Mouse (Mus musculus): Measurements from ENCODE around the gene Ctf1. TPM values are rescaled to one million over a fixed set of nuclear protein-coding genes. Genes with fewer than 3 reads are reported as not detected.
"Not testable (repeated sequence)": the region's sequence is repeated elsewhere in the genome, so short reads cannot be mapped to it uniquely, and the experiment has no call there.

Ctf1 gene
- polyA plus RNA-seq, 1 experiment from 2014 or later, result 1.8 TPM

DNA sequence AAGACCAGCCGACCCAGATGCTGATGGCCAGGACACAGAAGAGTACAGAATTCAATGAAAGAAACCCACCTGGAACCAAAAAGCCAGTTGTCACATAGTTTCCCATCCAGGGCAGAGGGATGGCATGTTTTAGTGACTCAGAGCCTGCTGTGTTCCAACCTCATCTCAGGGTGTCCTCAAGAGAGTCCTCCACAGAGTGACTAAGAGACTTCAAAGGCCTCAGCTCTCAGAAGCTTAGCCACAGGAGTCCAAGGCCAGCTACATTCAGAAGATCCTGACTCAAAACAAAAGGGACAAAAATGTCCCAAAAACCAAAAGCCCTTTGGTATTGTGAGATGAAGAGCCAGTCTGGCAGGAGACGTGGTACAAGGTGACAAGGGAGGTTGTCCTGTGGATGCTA lies 33.7 kb upstream of the Ctf1 start:
- ATAC-seq (ENCODE audit: low read depth) (no peak), DNase-seq (no peak)
- Histone ChIP-seq H3K4me2 (no peak overlapping the region), H3K4me1 (replicated peaks) (peaks cover 16% of the 10 kb centered on the region), H3K9me3 (replicated peaks) (no peaks in the 10 kb centered on the region), H3K36me3 (no peaks in the 10 kb centered on the region), H3K9ac (no peak overlapping the region), H3K27ac (no peak overlapping the region), H3K4me3 (replicated peaks) (no peak overlapping the region), H3K27me3 (no peaks in the 10 kb centered on the region)
- WGBS (ENCODE audit: insufficient replicate concordance), result 67% methylated on average over 2 of the region's 2 CpGs

GRCm38 (mm10) chr7:127680541-127680940 lies 32.0 kb upstream of the Ctf1 start:
- Histone ChIP-seq H3K27ac (no peak overlapping the region), H3K4me1 (replicated peaks) (peaks cover 29% of the 10 kb centered on the region), H3K4me3 (replicated peaks) (no peak overlapping the region), H3K4me2 (no peak overlapping the region), H3K9ac (no peak overlapping the region), H3K36me3 (no peaks in the 10 kb centered on the region), H3K27me3 (no peaks in the 10 kb centered on the region), H3K9me3 (replicated peaks) (no peaks in the 10 kb centered on the region)
- DNase-seq (no peak), ATAC-seq (ENCODE audit: low read depth) (no peak)
- 80% methylated on average over 13 of the region's 13 CpGs for WGBS (ENCODE audit: insufficient replicate concordance)

- Histone ChIP-seq H3K36me3 (no peaks in the 10 kb centered on the region), H3K4me1 (replicated peaks) (peaks cover 44% of the 10 kb centered on the region), H3K9me3 (replicated peaks) (no peaks in the 10 kb centered on the region), H3K27me3 (no peaks in the 10 kb centered on the region), H3K9ac (no peak overlapping the region), H3K27ac (peak overlapping the region; percentile 29; the same call in 1 of the 2 replicates), H3K4me2 (no peak overlapping the region), H3K4me3 (replicated peaks) (no peak overlapping the region)
- no peak for DNase-seq
- ATAC-seq (ENCODE audit: low read depth), result no peak
- 59% methylated on average over 8 of the region's 8 CpGs for whole genome bisulfite sequencing (ENCODE audit: insufficient replicate concordance)
Observed at GRCm38 (mm10) chr7:127681888-127682553, 30.5 kb upstream of the Ctf1 start.

DNA sequence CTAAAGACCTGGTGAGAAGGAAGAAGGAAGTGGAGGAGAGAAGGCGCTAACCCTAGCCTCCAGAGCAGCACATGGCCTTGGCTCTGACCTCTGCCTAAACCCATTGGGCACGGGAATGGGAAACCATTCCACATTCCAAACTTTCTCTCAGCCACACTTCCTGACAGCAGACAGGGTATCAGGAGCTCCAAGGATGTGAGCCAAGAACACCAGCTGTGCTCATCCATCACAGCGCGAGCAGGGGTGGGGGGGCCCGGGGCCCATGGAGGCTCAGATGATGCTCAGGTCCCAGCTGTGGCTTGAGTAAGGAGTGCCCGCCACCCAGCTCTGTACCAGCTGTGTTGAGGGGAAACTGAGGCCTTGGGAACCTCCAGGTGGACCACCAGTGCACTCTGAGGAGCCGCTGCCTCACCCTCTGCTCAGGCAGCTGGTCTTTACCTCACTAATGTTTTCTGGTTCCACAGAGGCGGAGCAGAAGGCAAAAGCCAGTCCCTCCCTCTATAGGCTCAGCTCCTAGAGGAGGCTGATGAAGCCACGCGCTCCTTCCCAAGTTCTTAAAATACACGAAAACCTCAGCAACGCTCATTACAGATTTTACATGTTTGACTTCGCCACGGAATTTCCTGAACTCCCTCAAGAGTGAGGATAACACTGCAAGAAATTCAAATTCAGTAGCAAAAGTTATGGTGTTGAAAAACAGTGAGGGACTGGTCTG lies 27.1 kb upstream of the Ctf1 start:
- Histone ChIP-seq H3K9me3 (replicated peaks) (no peaks in the 10 kb centered on the region), H3K27me3 (no peaks in the 10 kb centered on the region), H3K4me1 (replicated peaks) (peaks cover 47% of the 10 kb centered on the region), H3K4me3 (replicated peaks) (no peak overlapping the region), H3K27ac (no peak overlapping the region), H3K9ac (no peak overlapping the region), H3K4me2 (no peak overlapping the region), H3K36me3 (no peaks in the 10 kb centered on the region)
- ATAC-seq (ENCODE audit: low read depth) (no peak; the same call in 1 of the 2 replicates), DNase-seq (no peak)
- 78% methylated on average over 14 of the region's 14 CpGs for WGBS (ENCODE audit: insufficient replicate concordance)

GRCm38 (mm10) chr7:127686740-127687449 lies 25.6 kb upstream of the Ctf1 start:
- no peaks in the 10 kb centered on the region for H3K9me3 ChIP-seq (replicated peaks)
- H3K27ac ChIP-seq, result no peak overlapping the region
- DNase-seq (no peak), ATAC-seq (ENCODE audit: low read depth) (peak; percentile 59; the same call in 1 of the 2 replicates)
- 63% methylated on average over 11 of the region's 11 CpGs for WGBS (ENCODE audit: insufficient replicate concordance)
- H3K27me3 ChIP-seq, result no peaks in the 10 kb centered on the region
- no peak overlapping the region for H3K9ac ChIP-seq
- H3K36me3 ChIP-seq, result no peaks in the 10 kb centered on the region
- peaks cover 52% of the 10 kb centered on the region for H3K4me1 ChIP-seq (replicated peaks)
- no peak overlapping the region for H3K4me2 ChIP-seq
- no peak overlapping the region for H3K4me3 ChIP-seq (replicated peaks)

- Histone ChIP-seq H3K27me3 (no peaks in the 10 kb centered on the region), H3K27ac (no peak overlapping the region), H3K4me2 (no peak overlapping the region), H3K36me3 (no peaks in the 10 kb centered on the region), H3K9me3 (replicated peaks) (no peaks in the 10 kb centered on the region), H3K9ac (no peak overlapping the region), H3K4me1 (replicated peaks) (peaks cover 45% of the 10 kb centered on the region), H3K4me3 (replicated peaks) (no peak overlapping the region)
- ATAC-seq (ENCODE audit: low read depth), result no peak
- DNase-seq, result no peak
- 81% methylated on average over 7 of the region's 7 CpGs for WGBS (ENCODE audit: insufficient replicate concordance)
Observed at GRCm38 (mm10) chr7:127688935-127689334, 23.6 kb upstream of the Ctf1 start.

- DNase-seq (no peak), ATAC-seq (ENCODE audit: low read depth) (no peak)
- Histone ChIP-seq H3K36me3 (no peaks in the 10 kb centered on the region), H3K9me3 (replicated peaks) (no peaks in the 10 kb centered on the region), H3K4me2 (no peak overlapping the region), H3K4me3 (replicated peaks) (no peak overlapping the region), H3K27me3 (no peaks in the 10 kb centered on the region), H3K27ac (no peak overlapping the region), H3K4me1 (replicated peaks) (peaks cover 40% of the 10 kb centered on the region), H3K9ac (no peak overlapping the region)
- 67% methylated on average over 9 of the region's 9 CpGs for WGBS (ENCODE audit: insufficient replicate concordance)
Observed at GRCm38 (mm10) chr7:127689626-127690280, 22.8 kb upstream of the Ctf1 start.

DNA sequence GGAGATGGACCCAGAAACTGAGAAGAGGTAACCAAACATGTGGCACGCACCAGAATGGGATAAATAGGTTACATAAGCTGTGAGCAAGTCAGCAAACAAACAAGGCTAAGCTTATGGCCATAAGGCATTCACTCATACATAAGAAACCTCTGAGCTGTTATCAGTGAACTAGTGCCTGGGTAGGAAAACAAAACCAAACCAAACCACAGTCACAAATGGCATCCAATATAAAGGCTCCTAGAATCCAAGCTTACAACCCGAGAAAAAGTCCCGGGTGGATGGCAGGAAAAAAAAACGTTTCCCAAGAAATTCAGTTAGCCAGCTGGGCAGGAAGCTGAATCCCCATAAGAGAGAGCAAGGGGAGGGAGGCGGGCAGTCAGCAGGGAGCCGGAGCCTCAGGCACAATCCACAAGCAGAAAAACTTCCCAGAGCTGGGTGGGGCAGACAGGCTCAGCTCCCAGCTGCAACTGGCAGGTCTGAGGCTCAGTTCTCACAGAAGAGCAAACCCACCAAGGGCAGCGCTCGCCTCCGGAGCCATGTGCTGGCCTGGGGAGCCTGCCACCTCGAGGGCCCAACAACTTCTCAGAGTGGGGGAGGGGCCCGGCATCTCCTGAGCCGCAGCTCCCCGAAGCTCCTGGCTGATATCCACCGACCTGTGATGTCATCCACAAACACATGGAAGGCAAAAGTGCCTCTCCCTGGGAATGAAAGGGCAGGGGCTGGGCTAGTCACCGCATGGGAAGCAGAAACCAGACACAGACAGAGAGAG lies 21.1 kb upstream of the Ctf1 start:
- no peaks in the 10 kb centered on the region for H3K36me3 ChIP-seq
- peak overlapping the region; percentile 49 for H3K9ac ChIP-seq
- peaks cover 23% of the 10 kb centered on the region for H3K4me1 ChIP-seq (replicated peaks)
- no peaks in the 10 kb centered on the region for H3K9me3 ChIP-seq (replicated peaks)
- peak overlapping the region; percentile 54 for H3K4me2 ChIP-seq
- no peaks in the 10 kb centered on the region for H3K27me3 ChIP-seq
- H3K4me3 ChIP-seq (replicated peaks), result peak overlapping the region; percentile 21; the same call in 1 of the 2 replicates
- no peak for DNase-seq
- WGBS (ENCODE audit: insufficient replicate concordance), result 26% methylated on average over 15 of the region's 15 CpGs
- peak overlapping the region; percentile 34; the same call in 1 of the 2 replicates for H3K27ac ChIP-seq
- ATAC-seq (ENCODE audit: low read depth), result 0 out of 2 replicates have a peak, but pooled peaks have one; percentile 34

DNA sequence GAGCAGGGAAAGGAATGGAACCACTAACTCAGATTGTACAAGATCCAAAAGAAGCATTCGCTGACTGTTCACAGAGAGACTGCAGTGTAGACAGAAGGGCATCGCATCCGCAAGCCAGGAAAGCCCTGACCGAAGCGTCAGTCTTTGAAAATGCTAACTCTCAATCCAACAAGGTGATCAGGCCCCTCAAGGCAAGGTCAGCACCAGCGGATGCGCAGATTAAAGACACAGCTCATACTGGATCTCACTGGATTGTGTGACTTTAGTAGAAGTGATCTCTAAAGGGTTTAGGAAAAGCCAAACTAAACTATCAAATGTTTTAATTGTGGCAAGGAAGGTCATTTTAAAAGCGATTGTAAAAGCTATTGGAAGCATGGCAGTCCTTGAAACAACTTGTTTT lies 19.2 kb upstream of the Ctf1 start:
- Histone ChIP-seq H3K27ac (no peak overlapping the region), H3K36me3 (no peaks in the 10 kb centered on the region), H3K9me3 (replicated peaks) (no peaks in the 10 kb centered on the region), H3K9ac (no peak overlapping the region), H3K4me3 (replicated peaks) (no peak overlapping the region), H3K4me2 (no peak overlapping the region), H3K27me3 (no peaks in the 10 kb centered on the region), H3K4me1 (replicated peaks) (peaks cover 14% of the 10 kb centered on the region)
- 87% methylated on average over 8 of the region's 8 CpGs for WGBS (ENCODE audit: insufficient replicate concordance)
- ATAC-seq (ENCODE audit: low read depth), result no peak
- DNase-seq, result no peak

- peak; percentile 50; the same call in 1 of the 2 replicates for ATAC-seq (ENCODE audit: low read depth)
- not testable (repeated sequence) for DNase-seq; H3K9ac ChIP-seq; H3K27me3 ChIP-seq; H3K27ac ChIP-seq; H3K36me3 ChIP-seq; H3K4me3 ChIP-seq (replicated peaks); H3K9me3 ChIP-seq (replicated peaks); H3K4me2 ChIP-seq
- whole genome bisulfite sequencing (ENCODE audit: insufficient replicate concordance), result 39% methylated on average over 7 of the region's 7 CpGs
- peaks cover 14% of the 10 kb centered on the region for H3K4me1 ChIP-seq (replicated peaks)
Observed at GRCm38 (mm10) chr7:127693730-127694129, 18.8 kb upstream of the Ctf1 start.
